Mouse (Mus musculus): ENCODE results near the gene Zfp526. TPM values are rescaled to one million over a fixed set of nuclear protein-coding genes. Genes with fewer than 3 reads are reported as not detected.

The Zfp526 gene
- total RNA-seq (2021), result 1 to 10 TPM; 5.4 to 5.9 TPM
- long read RNA-seq, experiment 1, partial matches to known transcripts, result 0 of 1 reads
- long read RNA-seq, experiment 1, other reads (novel, unspliced or antisense), result 0 of 1 reads
- long read RNA-seq, experiment 2, partial matches to known transcripts, result 0 of 1 reads
- long read RNA-seq, experiment 2, other reads (novel, unspliced or antisense), result 0 of 1 reads

DNA sequence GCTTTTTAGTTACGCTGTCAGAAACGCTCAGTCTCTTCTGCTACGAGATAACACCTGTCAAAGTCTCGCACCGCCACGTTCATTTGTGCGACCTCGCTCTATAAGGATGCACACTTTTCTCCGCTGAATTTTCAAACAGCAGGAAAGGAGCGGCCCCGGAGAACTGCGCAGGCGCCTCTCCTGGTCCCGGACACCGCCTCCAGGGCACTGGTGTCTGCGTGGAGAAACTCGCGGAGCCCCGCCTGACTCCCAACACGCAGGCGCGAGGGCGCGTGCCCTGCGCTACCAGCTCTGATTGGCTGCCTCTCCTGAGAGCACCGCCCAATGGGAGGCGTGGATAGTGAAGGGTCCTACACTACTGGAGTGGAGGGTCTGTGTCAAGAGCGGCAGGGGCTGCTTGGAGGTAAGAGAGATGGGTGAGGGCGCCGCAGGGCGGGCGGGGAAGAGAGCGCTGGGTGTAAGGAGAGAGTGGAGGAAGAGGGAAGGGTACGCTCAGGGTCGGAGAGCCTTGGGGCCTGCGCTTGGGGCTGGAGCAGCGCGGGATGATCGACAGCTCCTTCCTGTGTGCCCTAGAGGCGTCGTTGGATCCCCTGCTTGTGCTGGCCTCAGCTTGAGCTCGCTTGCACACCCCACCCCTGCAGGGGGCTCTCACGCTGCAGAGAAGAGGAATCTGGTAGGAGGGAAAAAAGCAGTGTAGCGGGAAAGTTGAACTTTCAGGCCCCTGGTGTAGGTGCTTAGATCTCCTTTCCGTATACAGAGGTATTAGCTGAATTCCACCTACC, at the start of gene Zfp526:
Zfp526 (plus strand) TSS at position 324 of the 782 bp plus-strand sequence.
- intact Hi-C loops (cut with DNase I; ENCODE audit: low total_unique reads), result no loop called here
- peak; percentile 98 for DNase-seq

DNA sequence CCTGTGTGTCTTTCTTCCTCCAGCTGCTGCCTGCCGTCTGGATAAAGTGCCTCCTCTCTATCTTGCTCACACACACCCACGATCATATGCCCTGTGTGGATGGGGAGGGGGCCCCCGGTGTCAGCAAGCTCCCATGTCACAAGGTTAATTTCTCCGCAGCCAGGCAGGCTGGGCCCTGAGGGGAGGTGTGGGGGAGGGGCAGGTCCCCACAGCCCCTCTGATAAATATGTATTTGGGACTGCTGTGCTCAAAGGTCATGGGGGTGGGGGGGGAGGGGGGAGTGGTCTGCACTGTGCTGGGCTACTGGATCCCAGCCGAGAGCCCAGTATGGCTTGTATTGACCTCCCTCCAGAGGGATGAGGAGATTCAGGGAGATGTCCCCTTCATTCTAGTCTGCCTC, 48.6 kb upstream of the Zfp526 start:
- no peak for DNase-seq
- intact Hi-C loops (cut with DNase I; ENCODE audit: low total_unique reads), result no loop called here

DNA sequence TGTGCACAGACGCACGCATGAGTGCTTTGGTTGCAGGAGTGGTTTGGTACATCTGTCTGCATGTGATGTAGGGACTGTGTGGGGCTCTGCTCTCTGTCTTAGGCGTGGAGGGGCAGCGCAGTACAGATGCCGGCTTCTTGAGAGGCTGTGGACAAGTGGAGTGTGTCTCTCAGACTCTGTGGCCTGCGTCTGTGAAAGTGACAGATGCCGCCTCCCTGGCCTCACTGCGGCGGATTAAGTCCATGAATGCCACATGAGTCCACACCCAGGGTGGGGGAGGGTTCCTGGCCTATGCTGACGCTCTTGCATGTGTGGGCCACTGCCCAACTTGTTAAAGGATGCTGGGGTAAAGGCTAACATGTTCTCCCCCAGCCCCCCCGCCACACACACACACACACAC, 46.9 kb upstream of the Zfp526 start:
- intact Hi-C loops (cut with DNase I; ENCODE audit: low total_unique reads), result no loop called here
- DNase-seq, result no peak

DNA sequence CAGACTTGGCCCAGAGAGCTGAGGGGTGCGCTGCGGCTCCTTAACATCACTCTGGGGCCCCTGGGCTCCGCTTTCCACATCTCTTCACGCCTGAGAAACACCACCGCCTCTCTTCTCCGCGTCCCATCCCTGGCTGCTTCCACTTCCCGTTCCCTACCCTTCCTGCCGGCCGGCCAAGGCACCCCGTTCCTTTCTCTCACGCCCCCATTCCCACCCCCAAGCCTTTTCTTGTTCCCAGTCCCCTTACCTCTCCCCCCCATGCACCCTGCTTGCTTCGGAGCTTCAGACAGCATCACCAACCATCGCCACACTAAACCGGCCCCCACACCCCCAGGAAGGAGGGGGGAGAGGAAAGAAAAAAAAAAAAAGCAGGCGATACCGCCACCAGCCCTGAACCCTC, 42.9 kb upstream of the Zfp526 start:
- no peak for DNase-seq
- intact Hi-C loops (cut with DNase I; ENCODE audit: low total_unique reads), result no loop called here

DNA sequence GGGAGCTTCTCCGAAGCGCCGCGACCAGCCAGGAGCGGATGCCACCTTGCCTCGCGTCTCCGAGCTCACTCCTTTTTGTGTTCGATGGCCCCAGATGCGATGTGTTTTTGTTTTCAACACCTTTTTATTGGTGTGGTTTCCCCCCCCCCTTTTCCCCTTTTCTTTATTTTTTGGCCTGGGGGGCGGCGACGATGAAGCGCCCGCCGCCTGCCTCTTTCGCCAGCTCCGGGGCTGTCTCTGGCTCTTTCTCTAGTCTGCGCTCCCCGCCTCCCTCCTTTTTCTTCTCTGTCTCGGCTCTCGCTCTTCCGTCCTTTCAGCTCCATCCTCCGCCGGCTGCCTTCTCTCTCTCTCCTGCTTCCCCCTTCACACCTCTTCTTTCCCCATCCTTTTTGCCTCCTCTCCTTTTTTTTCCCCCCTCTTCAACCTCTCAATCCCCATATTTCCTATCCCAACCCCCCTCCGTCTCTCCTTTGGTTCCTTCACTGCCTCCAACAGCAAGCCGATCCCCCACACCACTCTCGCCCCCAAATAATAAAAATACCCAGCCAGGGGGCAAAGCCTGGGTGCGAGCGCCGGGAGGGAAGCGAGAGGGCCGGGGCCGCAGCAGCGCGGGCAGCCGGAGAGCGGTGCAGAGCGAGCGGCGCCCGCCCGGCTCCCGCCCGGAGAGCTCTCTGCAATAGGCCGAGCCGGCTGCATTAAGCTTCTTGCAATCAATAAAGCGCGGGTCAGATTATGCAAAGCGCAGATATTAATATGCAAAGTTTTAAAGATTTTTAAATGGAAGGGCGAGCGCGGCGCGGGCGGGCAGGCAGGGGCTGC, 42.2 kb upstream of the Zfp526 start:
- DNase-seq, result no peak
- intact Hi-C loops (cut with DNase I; ENCODE audit: low total_unique reads), result no loop called here

DNA sequence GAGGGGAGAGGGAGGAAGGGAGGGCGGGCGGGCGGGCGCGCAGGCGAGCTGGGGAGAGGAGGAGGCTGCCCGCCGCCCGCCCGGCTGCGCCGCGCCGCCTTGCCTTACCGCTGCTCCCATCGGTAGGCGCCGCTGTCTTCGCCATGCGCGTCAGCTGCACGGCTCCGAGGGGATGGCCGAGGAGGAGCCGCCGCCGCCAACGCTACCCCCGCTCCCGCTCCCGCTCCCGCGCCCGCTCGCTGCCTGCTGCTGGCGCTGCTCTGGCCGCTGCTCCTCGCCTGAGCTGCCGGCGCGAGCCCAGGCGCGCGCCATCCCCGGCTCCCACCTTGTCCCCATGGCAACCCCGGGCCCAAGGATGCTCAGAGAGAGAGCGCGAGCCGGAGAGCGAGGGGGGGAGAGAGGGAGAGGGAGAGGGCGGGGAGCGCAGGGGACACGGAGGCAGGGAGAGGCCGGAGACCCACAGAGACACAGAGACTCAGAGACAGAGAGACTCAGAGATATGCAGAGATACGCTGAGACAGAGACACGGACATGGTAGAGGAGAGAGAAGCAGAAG, 41.5 kb upstream of the Zfp526 start, which contains the start of gene Pou2f2:
Pou2f2 (minus strand) TSS at position 121 of the 556 bp plus-strand sequence.
- DNase-seq, result peak; percentile 74
- intact Hi-C loops (cut with DNase I; ENCODE audit: low total_unique reads), result loop anchor here (2.0 kb wide), 1 partner anchor 47 kb away; no protein-coding TSS in a partner anchor

DNA sequence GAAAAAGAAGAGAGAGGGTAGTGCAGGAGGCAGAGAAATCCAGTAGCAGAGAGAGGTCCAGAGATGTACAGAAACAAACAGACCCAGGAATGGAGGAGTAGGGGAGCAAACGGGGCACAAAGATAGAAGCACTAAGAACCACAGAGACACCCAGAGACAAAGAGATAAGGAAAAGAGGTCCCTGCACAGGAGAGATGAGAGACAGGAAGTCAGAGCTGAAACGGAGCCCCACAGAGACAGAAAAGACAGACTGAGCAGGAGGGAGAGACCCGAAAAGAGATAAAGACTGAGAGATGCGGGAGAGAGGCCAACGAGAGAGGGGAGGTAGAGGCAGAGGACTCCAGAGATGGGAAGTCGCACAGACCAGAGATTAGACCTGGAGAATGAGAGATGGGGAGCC, 40.7 kb upstream of the Zfp526 start:
- intact Hi-C loops (cut with DNase I; ENCODE audit: low total_unique reads), result loop anchor here (2.0 kb wide), 1 partner anchor 48 kb away; no protein-coding TSS in a partner anchor
- no peak for DNase-seq

DNA sequence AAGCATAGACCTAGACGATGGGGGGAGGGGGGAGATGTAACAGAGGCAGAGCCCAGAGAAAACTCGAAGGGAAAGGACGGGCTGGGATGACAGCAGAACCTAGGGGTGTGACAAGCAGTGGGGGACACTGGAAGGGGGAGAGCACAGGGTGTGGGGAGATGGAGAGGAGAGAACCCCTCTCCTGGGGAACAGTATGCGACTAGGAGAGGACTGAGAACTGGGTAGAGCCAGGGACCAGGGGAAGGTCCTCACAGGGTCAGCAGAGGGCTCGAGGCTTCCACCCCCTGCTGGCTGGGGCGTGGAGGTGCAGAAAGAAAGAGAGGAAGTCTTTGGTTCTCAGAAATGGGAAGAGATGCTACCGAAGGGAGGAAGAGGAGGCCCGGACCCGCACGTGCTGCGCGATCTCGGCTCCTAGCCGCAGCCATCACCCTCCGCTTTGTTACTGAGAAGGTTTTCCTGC, 39.9 kb upstream of the Zfp526 start:
- DNase-seq, result peak; percentile 44
- intact Hi-C loops (cut with DNase I; ENCODE audit: low total_unique reads), result loop anchor here (2.0 kb wide), 1 partner anchor 49 kb away; no protein-coding TSS in a partner anchor

DNA sequence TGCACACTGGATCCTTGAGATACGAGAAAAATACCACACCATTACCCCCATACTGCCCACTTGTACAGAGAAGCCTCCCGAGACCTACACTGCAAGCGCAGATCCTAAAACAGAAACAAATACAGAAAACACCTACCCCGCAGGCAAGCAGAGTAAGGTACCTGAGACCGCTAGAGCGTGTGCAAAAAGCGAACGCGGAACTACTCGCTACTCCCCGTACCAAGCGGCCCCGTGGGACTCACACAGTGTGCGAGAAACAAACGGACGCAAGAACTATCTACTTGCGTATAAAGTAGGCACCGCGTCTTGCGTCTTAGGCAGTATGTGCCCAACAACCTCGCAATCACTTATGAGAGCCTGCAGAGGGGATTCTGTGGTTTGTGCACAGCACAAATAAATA, 39.4 kb upstream of the Zfp526 start:
- no peak for DNase-seq
- intact Hi-C loops (cut with DNase I; ENCODE audit: low total_unique reads), result loop anchor here (2.0 kb wide), 1 partner anchor 49 kb away; no protein-coding TSS in a partner anchor

DNA sequence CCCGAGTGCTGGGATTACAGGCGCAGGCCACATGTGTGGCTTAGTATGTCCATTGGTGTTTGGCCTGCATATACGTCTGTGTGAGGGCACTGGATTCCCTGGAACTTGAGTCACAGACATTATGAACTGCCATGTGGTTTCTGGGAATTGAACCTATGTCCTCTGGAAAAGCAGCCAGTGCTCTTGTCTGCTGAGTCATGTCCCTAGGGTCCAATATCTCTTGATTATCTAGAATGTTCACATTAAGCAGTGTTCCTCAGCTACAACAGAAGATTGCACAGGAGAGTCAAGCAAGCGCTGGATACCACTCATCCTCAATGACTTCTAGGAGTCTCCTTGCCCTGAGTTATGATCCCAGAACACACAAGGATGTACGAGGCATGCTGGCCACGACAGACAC, 37.1 kb upstream of the Zfp526 start:
- no peak for DNase-seq
- intact Hi-C loops (cut with DNase I; ENCODE audit: low total_unique reads), result no loop called here

DNA sequence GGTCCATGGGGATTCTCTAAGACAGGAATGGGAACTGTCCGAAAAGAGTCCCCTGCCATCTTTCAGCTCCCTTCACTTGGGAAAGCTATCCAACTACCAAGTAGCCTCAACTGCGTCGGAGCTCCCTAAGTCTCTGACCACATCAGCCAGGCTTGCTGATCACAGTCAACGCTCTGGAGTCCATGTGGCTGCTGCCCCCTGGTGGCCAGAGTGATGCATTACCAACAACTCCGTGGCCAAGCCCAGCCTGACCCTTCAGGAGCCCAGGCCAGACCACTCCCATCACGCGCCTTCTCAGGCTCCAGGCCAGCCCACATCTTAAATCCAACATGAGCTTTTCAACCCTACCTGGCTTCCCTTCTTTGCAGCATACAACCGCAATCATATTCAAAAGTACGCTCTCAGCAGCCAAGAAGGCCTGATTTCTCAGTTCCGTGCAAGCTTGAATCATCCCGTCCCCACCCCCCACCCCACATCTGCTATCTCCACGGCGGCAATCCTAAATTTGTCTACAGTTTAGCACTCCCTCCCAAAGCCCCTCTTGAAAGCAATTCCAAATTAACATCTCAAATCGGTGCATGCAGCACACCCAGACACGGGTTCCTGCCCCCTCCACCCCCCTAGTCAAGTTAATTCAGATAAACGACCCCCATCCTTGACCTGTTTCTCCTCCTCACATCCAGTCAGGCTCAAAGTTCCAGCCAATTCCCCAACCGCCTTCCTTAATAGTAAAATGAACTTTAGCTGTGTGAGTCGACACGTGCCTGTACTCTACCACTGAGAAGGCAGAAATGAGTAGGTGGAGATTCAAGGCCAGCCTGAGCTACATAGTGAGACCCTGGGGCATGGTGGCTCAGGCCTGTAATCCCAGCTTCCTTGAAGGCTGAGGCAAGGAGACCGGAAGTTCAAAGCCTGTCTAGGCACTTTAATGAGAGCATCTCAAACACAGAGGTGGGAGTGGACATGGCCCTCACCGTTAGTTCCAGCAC, 33.3 kb upstream of the Zfp526 start:
- intact Hi-C loops (cut with DNase I; ENCODE audit: low total_unique reads), result no loop called here
- DNase-seq, result peak; percentile 83

DNA sequence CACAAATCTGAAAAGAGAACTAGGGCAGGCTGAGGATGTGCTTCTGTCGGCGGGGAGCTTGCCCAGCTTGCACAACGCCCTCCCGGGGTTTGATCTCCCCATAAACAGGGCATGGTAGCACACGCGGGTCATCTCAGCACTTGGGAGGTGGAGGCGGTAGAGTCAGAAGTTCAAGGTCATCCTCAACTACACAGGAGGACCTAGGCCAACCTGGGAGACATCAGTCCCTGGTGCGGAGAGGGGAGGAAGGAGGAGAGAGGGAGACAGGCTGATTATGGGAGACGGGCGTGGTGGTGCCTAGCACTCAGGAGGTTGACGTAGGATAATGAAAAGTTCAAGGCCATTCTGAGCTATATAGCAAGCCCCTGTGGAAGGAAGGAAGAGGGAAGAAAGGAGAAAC, 30.4 kb upstream of the Zfp526 start:
- intact Hi-C loops (cut with DNase I; ENCODE audit: low total_unique reads), result no loop called here
- DNase-seq, result no peak

DNA sequence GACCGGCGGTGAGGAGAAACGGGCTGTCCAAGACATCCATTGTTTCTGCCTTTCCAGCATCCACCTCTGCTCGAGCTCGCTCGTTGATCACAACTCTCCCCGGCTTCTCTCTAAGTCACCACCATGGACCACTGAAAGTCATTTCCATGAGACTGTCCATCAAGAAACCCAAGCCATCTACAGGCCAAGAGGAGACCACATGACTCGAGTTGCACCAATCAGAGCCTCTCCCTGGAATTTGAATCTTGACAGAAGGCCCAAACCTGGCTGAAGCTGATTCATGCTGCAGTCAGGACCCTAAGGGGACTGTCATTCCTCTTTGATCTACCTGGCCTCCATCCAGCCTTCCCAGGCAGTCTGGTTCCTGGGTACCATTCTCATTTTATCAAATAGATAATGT, 29.1 kb upstream of the Zfp526 start:
- intact Hi-C loops (cut with DNase I; ENCODE audit: low total_unique reads), result no loop called here

DNA sequence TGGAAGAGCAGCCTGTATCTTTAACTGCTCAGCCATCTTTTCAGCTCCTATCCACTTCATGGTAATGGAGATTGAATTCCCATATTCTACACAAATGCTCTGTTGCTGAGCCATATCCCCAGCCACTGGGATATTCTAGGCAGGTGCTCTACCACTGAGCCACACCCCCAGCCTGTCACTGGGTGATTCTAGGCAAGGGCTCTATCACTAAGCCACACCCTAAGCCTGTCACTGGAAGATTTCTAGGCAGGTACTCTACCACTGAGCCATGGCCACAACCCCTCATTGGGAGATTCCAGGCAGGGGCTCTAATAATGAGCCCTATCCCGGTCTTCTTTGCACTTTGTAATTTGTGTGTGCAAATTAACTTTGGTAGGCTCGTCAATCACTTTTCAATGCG, 26.1 kb upstream of the Zfp526 start:
- intact Hi-C loops (cut with DNase I; ENCODE audit: low total_unique reads), result no loop called here
- no peak for DNase-seq

More for the DNA sequence above, 29.1 kb upstream of the Zfp526 start:
- DNase-seq, result no peak

DNA sequence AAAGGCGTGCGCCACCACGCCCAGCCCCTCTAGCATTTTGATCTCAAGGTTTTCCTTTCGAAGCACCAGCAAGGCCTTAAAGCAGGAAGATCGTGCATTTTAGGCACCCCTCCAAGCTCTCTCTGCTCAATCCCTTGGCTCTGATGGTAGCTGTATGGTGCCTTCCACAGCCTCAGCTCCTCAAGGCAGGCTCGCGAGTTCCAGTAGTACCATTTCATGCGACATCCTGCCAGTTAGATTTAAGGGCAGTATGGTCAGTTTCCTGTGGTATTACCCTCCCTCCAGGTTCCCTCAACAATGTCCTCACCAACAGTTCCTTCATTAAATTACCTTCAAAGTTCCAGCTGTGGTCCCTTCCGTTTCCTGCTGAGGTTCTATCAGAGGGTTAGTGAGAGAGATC, 25.1 kb upstream of the Zfp526 start:
- intact Hi-C loops (cut with DNase I; ENCODE audit: low total_unique reads), result no loop called here

DNA sequence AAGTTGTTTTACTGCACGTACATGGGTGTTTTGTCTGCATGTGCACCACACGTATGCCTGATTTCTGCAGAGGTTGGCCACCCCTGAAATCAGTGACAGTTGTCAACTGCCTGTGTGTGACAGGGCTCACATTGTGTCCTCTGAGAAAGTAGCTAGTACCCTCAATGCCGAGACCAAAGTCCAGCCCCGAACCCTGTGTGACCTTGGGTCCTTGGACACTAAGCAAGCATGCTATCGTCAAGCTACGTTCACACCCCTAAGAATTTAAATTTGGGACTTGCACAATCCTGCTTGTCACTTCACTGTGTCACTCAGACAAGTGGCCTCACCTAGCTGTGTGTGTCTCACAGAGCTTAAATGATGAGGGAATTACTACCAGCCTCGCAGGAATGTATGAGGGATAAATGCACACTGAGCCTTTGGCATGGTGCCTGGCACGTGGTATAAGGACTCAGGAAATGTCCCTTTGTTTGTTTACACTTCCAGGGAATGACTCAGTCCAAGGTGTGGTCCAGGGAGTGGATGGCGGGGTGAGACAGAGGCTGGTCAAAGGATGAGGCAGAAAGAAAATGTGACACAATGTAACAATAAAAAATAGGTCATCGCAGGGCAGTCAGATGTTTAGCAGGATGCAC, 23.7 kb upstream of the Zfp526 start:
- no peak for DNase-seq
- intact Hi-C loops (cut with DNase I; ENCODE audit: low total_unique reads), result no loop called here

More for the DNA sequence above, 25.1 kb upstream of the Zfp526 start:
- DNase-seq, result no peak

DNA sequence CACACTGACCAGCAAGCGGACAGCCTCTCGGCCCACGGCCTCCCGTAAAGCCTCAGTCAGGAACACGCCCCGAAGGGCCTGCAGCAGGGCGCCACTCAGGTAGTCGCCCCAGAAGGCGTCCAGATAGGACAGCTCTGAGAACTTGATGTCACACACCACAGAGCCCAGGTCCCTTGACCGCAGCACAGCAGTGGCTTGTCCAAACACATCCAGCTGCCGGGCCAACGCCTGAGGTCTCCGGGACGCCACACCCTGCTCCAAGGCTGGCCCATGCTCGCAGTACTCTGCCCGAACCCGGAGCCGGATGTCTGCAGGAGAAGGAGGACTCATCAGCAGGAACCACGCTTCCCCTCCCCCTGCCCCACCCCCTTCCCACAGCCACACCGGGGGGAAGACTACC, 17.6 kb upstream of the Zfp526 start:
- intact Hi-C loops (cut with DNase I; ENCODE audit: low total_unique reads), result no loop called here

More for the DNA sequence above, 17.6 kb upstream of the Zfp526 start:
- DNase-seq, result no peak

Data from gastrocnemius, postnatal 14 days (tissue).